Mouse (Mus musculus) limb, embryonic 15.5 days (tissue): ENCODE measurements around the gene Cd24a. TPM values are rescaled to one million over a fixed set of nuclear protein-coding genes. Genes with fewer than 3 reads are reported as not detected.

Experiments used
- ATAC-seq: fragments of 200-750 bp; cut with Nextera tagmentation; 2 replicates; pipeline ENCODE4 v1.8.0; 2017; ENCODE audit warnings: low read depth, moderate TSS enrichment; ENCODE audit not compliant: insufficient number of reproducible peaks, low FRiP score, low TSS enrichment
- H3K27ac ChIP-seq: fragments of 300-500 bp; sonication (generic); 2 replicates; pipeline ENCODE4 v1.5.1; 2015; ENCODE audit warnings: moderate library complexity, mild to moderate bottlenecking, inconsistent platforms
- H3K27me3 ChIP-seq: fragments of 300-500 bp; sonication (generic); 2 replicates; pipeline ENCODE4 v1.6.1; 2015; ENCODE audit warnings: inconsistent platforms
- H3K36me3 ChIP-seq: fragments of 300-500 bp; sonication (generic); 2 replicates; pipeline ENCODE4 v1.6.1; 2015; ENCODE audit warnings: inconsistent platforms
- H3K4me1 ChIP-seq: fragments of 300-500 bp; sonication (generic); 2 replicates; pipeline ENCODE4 v1.6.1; 2015; ENCODE audit warnings: inconsistent platforms
- H3K4me2 ChIP-seq: fragments of 300-500 bp; sonication (generic); 2 replicates; pipeline ENCODE4 v1.6.1; 2015; ENCODE audit warnings: mild to moderate bottlenecking, inconsistent platforms
- H3K4me3 ChIP-seq: fragments of 300-500 bp; sonication (generic); 2 replicates; pipeline ENCODE4 v1.5.1; 2015; ENCODE audit warnings: mild to moderate bottlenecking, inconsistent platforms
- H3K9ac ChIP-seq: fragments of 300-500 bp; sonication (generic); 2 replicates; pipeline ENCODE4 v1.6.1; 2015; ENCODE audit warnings: inconsistent platforms
- H3K9me3 ChIP-seq: fragments of 300-500 bp; sonication (generic); 2 replicates; pipeline ENCODE4 v1.6.1; 2016; ENCODE audit warnings: inconsistent platforms
- WGBS: fragments of 180-500 bp; shearing (Covaris S2); methylation state at CpG from one replicate; pipeline ENCODE4 v1.1.7; 2015; 5-methylcytosine and 5-hydroxymethylcytosine counted together
- polyA plus RNA-seq: library from polyadenylated mRNA; unstranded; fragments of >200 nt; fragmentation: Nextera tagmentation; extraction: Ambion mirVana; gene quantifications from 2 replicates; pipeline ENCODE4 v1.2.1, GENCODE M21; 2015

Cd24a gene
- 178 and 209 TPM in 2 replicates for polyA plus RNA-seq

- Histone ChIP-seq H3K36me3 (peaks cover 10% of the 10 kb centered on the region), H3K27me3 (no peaks in the 10 kb centered on the region), H3K4me1 (peaks cover 12% of the 10 kb centered on the region), H3K9ac (peak within 1 kb of the TSS; percentile 73), H3K4me3 (peak within 1 kb of the TSS; percentile 57), H3K4me2 (peak within 1 kb of the TSS; percentile 88), H3K9me3 (no peaks in the 10 kb centered on the region), H3K27ac (peak within 1 kb of the TSS; percentile 98)
- no peak for ATAC-seq
- WGBS: under 1% methylated on average over 6 of the region's 6 CpGs
These were observed at the start of gene Cd24a for GRCm38 (mm10) chr10:43577997-43578331. Gene Cd24a, plus strand, starts transcription at chr10:43578284.

- H3K9me3 ChIP-seq: no peaks in the 10 kb centered on the region
- H3K27me3 ChIP-seq: no peaks in the 10 kb centered on the region
- H3K4me1 ChIP-seq: peaks cover 5% of the 10 kb centered on the region
- WGBS: 73% methylated on average over 1 of the region's 1 CpGs
- H3K4me2 ChIP-seq: no peak overlapping the region
- ATAC-seq: no peak
- no peak overlapping the region for H3K9ac ChIP-seq
- H3K4me3 ChIP-seq: no peak overlapping the region
- H3K36me3 ChIP-seq: peaks cover 35% of the 10 kb centered on the region
- no peak overlapping the region for H3K27ac ChIP-seq
These were observed 43.7 kb upstream of the Cd24a start for GRCm38 (mm10) chr10:43534382-43534781.

- no peaks in the 10 kb centered on the region for H3K27me3 ChIP-seq
- no peak overlapping the region for H3K27ac ChIP-seq
- no peak for ATAC-seq
- H3K36me3 ChIP-seq: peaks cover 7% of the 10 kb centered on the region
- H3K4me2 ChIP-seq: no peak overlapping the region
- peaks cover 13% of the 10 kb centered on the region for H3K4me1 ChIP-seq
- no peak overlapping the region for H3K4me3 ChIP-seq
- no peaks in the 10 kb centered on the region for H3K9me3 ChIP-seq
- WGBS: 94% methylated on average over 7 of the region's 7 CpGs
- H3K9ac ChIP-seq: no peak overlapping the region
These were observed 40.4 kb upstream of the Cd24a start for GRCm38 (mm10) chr10:43537652-43538051.

GRCm38 (mm10) chr10:43538831-43539230, 39.3 kb upstream of the Cd24a start:
- H3K27me3 ChIP-seq: no peaks in the 10 kb centered on the region
- WGBS: 82% methylated on average over 5 of the region's 5 CpGs
- H3K9me3 ChIP-seq: no peaks in the 10 kb centered on the region
- peaks cover 13% of the 10 kb centered on the region for H3K4me1 ChIP-seq
- H3K9ac ChIP-seq: no peak overlapping the region
- no peak overlapping the region for H3K4me2 ChIP-seq
- H3K27ac ChIP-seq: no peak overlapping the region
- peaks cover 7% of the 10 kb centered on the region for H3K36me3 ChIP-seq
- ATAC-seq: no peak
- H3K4me3 ChIP-seq: no peak overlapping the region

- peak overlapping the region; percentile 56 for H3K4me2 ChIP-seq
- H3K36me3 ChIP-seq: peaks cover 7% of the 10 kb centered on the region; the same call in 1 of the 2 replicates
- H3K9ac ChIP-seq: peak overlapping the region; percentile 85
- no peak for ATAC-seq
- 11% methylated on average over 12 of the region's 12 CpGs for WGBS
- H3K4me1 ChIP-seq: peaks cover 13% of the 10 kb centered on the region
- no peaks in the 10 kb centered on the region for H3K9me3 ChIP-seq
- no peaks in the 10 kb centered on the region for H3K27me3 ChIP-seq
- H3K27ac ChIP-seq: peak overlapping the region; percentile 83; the same call in 1 of the 2 replicates
- H3K4me3 ChIP-seq: peak overlapping the region; percentile 84
These were observed 38.3 kb upstream of the Cd24a start for GRCm38 (mm10) chr10:43539746-43540310.

- no peaks in the 10 kb centered on the region for H3K27me3 ChIP-seq
- H3K9me3 ChIP-seq: no peaks in the 10 kb centered on the region
- ATAC-seq: peak; percentile 95
- H3K4me3 ChIP-seq: peak within 1 kb of the TSS; percentile 84
- H3K4me2 ChIP-seq: peak within 1 kb of the TSS; percentile 56
- 0% methylated on average over 48 of the region's 56 CpGs for WGBS
- H3K4me1 ChIP-seq: peaks cover 13% of the 10 kb centered on the region
- peak within 1 kb of the TSS; percentile 83 for H3K27ac ChIP-seq
- peak within 1 kb of the TSS; percentile 85 for H3K9ac ChIP-seq
- H3K36me3 ChIP-seq: peaks cover 7% of the 10 kb centered on the region; the same call in 1 of the 2 replicates
These were observed 37.5 kb upstream of the Cd24a start, which contains the start of gene 1700021F05Rik for GRCm38 (mm10) chr10:43540442-43541152. Gene 1700021F05Rik, minus strand, starts transcription at chr10:43540994.

GRCm38 (mm10) chr10:43541153-43541544, 36.9 kb upstream of the Cd24a start:
- 0 out of 2 replicates have a peak, but pooled peaks have one; percentile 10 for ATAC-seq
- no peak overlapping the region for H3K27ac ChIP-seq
- peaks cover 4% of the 10 kb centered on the region; the same call in 1 of the 2 replicates for H3K36me3 ChIP-seq
- WGBS: 44% methylated on average over 8 of the region's 8 CpGs
- no peaks in the 10 kb centered on the region for H3K27me3 ChIP-seq
- H3K4me3 ChIP-seq: peak overlapping the region; percentile 84
- no peaks in the 10 kb centered on the region for H3K9me3 ChIP-seq
- H3K4me2 ChIP-seq: peak overlapping the region; percentile 56
- peaks cover 13% of the 10 kb centered on the region for H3K4me1 ChIP-seq
- no peak overlapping the region for H3K9ac ChIP-seq

GRCm38 (mm10) chr10:43549411-43549810, 28.7 kb upstream of the Cd24a start:
- H3K4me3 ChIP-seq: no peak overlapping the region
- no peak for ATAC-seq
- no peaks in the 10 kb centered on the region for H3K36me3 ChIP-seq
- 70% methylated on average over 5 of the region's 5 CpGs for WGBS
- no peaks in the 10 kb centered on the region for H3K27me3 ChIP-seq
- no peaks in the 10 kb centered on the region for H3K4me1 ChIP-seq
- no peaks in the 10 kb centered on the region for H3K9me3 ChIP-seq
- H3K9ac ChIP-seq: no peak overlapping the region
- H3K27ac ChIP-seq: no peak overlapping the region
- no peak overlapping the region for H3K4me2 ChIP-seq

GRCm38 (mm10) chr10:43550923-43551322, 27.2 kb upstream of the Cd24a start:
- WGBS: 25% methylated on average over 3 of the region's 3 CpGs
- H3K4me3 ChIP-seq: no peak overlapping the region
- no peak overlapping the region for H3K27ac ChIP-seq
- H3K9me3 ChIP-seq: no peaks in the 10 kb centered on the region
- H3K27me3 ChIP-seq: no peaks in the 10 kb centered on the region
- H3K4me1 ChIP-seq: no peaks in the 10 kb centered on the region
- no peak overlapping the region for H3K4me2 ChIP-seq
- no peak overlapping the region for H3K9ac ChIP-seq
- no peak for ATAC-seq
- no peaks in the 10 kb centered on the region for H3K36me3 ChIP-seq

- H3K27ac ChIP-seq: no peak overlapping the region
- WGBS: 35% methylated on average over 3 of the region's 3 CpGs
- H3K36me3 ChIP-seq: no peaks in the 10 kb centered on the region
- no peak overlapping the region for H3K4me3 ChIP-seq
- no peaks in the 10 kb centered on the region for H3K9me3 ChIP-seq
- no peaks in the 10 kb centered on the region for H3K27me3 ChIP-seq
- H3K4me2 ChIP-seq: no peak overlapping the region
- H3K4me1 ChIP-seq: no peaks in the 10 kb centered on the region
- H3K9ac ChIP-seq: no peak overlapping the region
- no peak for ATAC-seq
These were observed 26.7 kb upstream of the Cd24a start for GRCm38 (mm10) chr10:43551388-43551787.

GRCm38 (mm10) chr10:43557630-43558165, 20.4 kb upstream of the Cd24a start:
- no peak for ATAC-seq
- Histone ChIP-seq H3K27me3 (no peaks in the 10 kb centered on the region), H3K4me2 (no peak overlapping the region), H3K4me1 (no peaks in the 10 kb centered on the region), H3K9ac (no peak overlapping the region), H3K9me3 (no peaks in the 10 kb centered on the region), H3K27ac (no peak overlapping the region), H3K4me3 (no peak overlapping the region), H3K36me3 (no peaks in the 10 kb centered on the region)
- WGBS: 87% methylated on average over 5 of the region's 5 CpGs

GRCm38 (mm10) chr10:43559313-43559712, 18.8 kb upstream of the Cd24a start:
- H3K9me3 ChIP-seq: no peaks in the 10 kb centered on the region
- no peak overlapping the region for H3K4me2 ChIP-seq
- H3K36me3 ChIP-seq: no peaks in the 10 kb centered on the region
- 67% methylated on average over 11 of the region's 11 CpGs for WGBS
- no peak overlapping the region for H3K4me3 ChIP-seq
- H3K9ac ChIP-seq: no peak overlapping the region
- no peaks in the 10 kb centered on the region for H3K4me1 ChIP-seq
- H3K27ac ChIP-seq: no peak overlapping the region
- ATAC-seq: no peak
- no peaks in the 10 kb centered on the region for H3K27me3 ChIP-seq
